Mouse (Mus musculus): ENCODE data around the gene Blvrb. TPM values are rescaled to one million over a fixed set of nuclear protein-coding genes. Genes with fewer than 3 reads are reported as not detected.
"Not testable (repeated sequence)": the region's sequence is repeated elsewhere in the genome, so short reads cannot be mapped to it uniquely, and the experiment has no call there.

The Blvrb gene
- total RNA-seq, 2 experiments from 2014 or later = 32.4 to 34.3 TPM

DNA sequence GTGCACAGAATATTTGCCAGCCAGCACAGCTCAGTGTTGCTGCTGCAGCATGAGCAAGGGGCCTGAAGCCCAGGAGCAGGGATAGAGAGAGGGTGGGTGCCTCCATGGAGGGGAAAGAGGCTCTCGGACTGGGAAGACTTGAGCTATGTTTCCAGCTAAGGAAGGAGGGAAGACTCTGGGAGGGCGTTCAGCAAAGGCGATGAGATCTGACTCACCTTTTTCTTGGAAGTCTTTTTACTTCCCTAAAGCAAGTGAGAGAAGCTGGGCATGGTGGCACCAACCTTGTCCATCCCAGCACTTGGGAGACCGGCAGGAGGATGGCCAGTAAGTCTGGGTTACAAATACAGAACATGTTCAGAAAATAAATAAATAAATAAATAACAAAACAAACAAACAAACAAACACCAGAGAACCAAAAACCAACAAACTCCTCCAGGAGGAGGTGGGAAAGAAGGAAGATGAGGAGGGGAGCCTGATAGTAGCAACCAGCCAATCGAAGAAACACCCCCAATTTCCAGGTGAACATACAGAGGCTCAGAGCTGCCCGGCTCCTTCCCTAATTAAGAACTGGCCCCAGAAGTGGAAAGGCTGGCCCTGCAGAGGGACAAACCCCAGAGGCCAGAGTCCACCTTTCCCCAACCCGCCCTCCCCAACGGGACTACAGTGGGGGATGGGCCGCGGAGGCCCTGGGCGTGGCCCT, 33.3 kb downstream of the Blvrb start:
- DNase-seq = no peak

DNA sequence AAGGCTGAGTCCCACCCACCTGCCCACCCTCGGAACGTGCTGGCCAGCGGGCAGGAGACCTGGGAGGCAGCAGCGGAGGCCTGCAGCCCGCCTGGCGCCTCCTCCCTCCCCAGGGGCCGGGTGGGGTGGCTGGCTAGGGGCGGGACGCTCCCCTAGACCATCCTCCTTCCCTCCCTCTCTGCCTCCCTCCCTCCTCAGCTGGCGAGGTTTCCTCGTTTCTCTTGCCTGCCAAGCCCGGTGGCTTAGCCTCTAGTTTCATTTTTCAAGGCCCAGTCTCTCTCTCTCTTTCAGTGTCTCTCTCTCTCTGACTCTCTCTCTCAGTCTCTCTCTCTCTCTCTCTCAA, 33.8 kb downstream of the Blvrb start:
- peak; percentile 91 to 96 for DNase-seq

DNA sequence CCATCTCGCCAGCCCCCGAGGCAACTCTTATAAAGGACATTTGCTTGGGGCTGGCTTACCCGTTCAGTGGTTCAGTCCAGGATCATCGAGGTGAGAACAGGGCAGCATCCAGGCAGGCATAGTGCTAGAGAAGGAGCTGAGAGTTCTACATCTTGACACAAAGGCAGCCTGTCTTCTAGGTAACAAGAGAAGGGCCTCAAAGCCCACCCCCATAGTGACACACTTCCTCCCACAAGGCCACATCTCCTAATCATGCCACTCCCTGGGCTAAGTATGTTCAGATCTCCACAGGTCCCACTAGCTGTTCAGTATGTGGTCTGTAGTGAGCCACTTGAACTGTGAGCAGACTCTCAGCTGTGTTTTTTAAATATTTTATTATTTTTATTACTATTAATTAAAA, 36.1 kb downstream of the Blvrb start:
- no peak for DNase-seq

DNA sequence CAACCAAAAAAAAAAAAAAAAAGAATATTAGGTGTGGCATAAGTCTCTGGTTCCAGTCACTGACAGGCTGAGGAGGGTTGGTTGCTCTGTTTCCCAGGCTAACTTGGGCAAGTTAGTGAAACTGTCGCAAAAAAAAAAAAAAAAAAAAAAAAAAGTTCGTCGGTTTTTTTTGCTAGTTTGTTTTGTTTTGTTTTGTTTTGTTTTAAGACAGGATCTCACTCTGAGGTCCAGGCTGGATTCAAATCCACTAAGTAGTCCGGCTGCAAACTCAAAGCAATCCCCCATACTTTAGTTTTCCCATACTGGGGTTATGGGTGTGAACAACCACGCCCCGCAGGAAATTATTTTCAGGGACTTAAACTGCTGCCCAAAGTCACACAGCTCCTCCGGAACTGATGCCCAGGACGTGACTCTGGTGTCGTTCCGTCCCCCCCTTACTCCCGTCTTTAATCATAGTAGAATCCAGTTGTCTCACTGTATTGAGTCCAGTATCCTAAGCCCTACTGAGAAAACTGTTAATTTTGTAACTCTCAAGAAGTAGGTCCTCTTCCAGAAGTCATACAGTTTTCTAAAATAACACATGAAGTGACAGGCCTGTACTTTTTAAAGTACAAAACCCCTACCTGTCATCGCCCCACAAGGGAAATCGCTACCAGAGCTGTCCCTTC, 38.5 kb downstream of the Blvrb start:
- peak in 1 of 2 experiments; percentile 68 for DNase-seq

DNA sequence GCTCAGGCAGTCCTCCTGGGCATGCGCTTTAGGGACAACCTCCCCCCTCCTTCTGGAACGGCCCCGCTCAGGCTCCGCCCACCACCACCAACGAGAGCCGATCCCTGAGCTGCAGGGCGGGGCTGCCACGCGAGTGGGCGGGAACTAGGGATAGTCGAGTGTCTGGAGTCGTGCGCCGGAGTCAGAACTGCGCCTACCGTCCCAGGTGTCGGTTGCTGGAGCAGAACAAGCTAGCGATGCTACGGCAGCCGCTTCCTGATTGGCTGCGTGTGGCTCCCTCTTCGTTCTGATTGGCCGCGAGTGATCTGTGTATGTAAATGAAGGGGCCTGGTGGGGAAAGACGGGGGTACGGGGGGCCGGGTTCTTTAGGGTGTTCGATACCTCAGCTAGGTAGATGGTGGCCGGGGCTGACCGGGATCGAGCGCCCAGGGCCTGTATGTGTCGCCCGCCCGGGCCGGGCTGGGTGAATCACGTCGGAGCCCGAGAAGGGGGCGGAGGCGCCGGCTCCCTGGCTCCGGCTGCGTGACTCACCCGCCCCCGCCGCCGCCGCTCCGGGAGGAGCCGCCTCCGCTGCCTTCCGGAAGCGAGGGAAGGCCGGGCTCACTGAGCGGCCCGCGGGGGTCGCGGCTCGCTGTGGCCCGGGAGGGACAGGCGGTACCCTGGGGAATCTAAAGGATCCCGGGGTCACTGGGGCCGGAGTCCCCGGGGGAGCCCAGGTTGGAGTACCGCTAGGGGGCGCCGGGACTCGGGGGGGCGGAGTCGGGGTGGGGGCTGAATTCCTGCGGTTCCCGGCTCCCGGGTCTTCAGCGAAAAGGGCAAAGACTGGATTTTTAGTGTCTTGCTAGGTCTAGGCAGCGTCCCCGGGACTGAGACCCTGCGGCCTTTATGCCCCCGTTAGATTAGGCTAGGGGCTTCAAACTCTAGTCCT, 39.3 kb downstream of the Blvrb start, which contains the start of gene Sertad1:
TSS of gene Sertad1 (plus strand) at position 141 of the 928 bp plus-strand sequence.
- DNase-seq = peak; percentile 100

DNA sequence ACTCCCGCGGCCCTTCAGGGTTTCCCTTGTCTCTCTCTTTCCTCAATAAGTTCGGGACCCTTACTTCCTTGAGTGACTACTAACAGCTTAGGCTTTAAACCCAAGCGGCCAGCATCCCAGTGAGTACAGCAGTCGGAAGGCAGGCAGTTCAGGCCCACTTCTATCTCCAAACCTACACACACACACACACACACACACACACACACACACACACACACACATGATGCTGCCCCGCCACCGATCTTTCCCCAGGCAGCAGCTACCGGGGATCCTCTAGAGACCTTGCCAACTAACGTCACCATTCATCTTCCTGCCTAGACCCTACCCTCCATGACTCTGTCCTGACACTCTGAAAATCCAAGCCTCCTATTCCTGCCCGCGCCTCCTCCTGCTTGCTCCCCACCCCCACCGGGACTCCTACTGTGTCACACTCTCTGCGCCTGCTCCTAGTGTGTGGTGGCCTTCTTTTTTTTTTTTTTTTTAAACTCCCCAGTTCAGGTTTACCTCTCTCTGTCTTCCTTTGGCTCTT, 40.0 kb downstream of the Blvrb start:
- DNase-seq = peak; percentile 69 to 71

DNA sequence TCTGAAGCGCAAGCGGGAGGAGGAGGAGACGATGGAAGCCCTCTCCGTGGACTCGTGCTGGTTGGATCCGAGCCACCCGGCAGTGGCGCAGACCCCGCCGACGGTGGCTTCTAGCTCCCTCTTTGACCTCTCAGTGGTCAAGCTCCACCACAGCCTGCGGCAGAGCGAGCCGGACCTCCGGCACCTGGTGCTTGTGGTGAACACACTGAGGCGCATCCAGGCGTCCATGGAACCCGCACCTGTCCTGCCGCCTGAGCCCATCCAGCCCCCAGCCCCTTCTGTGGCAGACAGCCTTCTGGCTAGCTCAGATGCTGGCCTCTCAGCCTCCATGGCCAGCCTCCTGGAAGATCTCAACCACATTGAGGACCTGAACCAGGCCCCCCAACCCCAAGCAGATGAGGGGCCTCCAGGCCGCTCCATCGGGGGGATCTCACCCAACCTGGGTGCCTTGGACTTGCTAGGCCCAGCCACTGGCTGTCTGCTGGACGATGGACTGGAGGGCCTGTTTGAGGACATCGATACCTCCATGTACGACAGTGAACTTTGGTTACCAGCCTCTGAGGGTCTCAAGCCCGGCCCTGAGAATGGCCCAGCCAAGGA, 41.6 kb downstream of the Blvrb start:
- DNase-seq = no peak

DNA sequence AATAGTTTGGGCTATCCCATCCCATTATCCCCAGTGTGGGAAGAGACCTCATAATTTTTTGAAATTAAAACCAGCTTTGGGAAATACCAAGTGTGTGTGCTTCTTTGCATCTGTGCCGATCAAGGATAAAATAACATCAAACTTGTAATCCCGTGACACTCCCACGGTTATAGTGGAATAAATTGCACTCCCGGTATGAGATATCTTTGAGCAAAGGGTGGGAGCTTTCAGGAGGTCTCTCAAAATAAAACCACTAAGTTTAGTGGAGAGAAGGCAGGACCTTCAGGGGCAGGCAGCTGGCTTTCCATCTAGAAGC, 42.4 kb downstream of the Blvrb start:
- no peak for DNase-seq

DNA sequence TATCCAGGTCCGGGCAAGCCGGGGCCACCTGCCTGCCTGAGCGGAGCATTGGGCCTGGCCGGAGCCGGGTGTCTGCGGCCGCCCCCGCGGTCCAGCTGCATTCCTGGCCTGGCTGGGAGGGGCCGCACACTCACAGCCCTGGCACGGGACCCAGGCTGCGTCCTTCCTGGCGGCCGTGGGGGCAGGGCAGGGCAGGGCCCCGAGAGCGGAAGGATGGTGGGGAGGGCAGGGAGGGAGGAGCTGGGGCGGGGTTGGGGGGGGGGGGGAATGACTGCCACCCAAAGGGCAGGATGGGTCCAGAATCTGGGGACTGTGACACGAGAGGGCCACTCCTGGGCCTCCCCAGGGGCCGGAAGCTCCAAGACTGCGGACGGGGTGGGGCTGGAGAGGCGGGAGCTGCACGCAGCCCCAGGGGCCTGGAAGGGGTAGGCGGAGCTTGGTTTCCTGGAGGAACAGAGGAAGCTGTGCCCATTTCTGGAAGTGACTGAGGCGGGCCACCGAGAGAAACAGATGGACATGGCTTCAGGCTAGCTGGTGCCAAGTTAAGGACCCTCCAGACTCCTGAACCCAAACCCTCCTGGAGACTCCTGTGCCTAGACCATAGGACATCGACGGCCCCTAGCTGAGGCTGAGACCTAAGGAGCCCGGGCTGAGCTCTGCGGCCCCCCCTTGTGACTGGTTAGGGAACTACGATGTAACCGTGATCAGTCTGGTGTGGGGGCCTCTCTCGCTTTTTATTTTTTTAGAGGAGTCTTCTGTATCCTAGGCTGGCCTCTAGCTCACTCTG, 43.0 kb downstream of the Blvrb start:
- peak; percentile 95 to 97 for DNase-seq

DNA sequence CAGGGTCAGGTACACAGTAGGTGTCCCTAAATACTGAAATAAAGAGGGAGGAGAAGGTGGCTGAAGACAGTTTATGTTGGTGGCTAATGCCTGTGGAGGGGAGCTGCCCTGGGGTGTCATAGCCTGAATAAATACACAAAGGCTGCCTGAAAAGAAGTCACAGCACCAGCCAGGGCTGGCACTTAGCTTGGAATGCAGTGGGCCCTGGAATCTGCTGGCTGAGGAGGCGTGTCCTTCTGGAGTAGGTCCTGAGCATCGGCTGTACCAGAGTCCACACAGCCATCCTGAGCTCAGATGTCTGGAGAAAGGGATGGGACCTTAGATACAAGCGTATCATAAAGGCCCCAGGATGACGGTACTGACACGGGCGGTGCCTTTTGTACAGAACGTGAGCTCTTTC, 44.1 kb downstream of the Blvrb start:
- no peak for DNase-seq

DNA sequence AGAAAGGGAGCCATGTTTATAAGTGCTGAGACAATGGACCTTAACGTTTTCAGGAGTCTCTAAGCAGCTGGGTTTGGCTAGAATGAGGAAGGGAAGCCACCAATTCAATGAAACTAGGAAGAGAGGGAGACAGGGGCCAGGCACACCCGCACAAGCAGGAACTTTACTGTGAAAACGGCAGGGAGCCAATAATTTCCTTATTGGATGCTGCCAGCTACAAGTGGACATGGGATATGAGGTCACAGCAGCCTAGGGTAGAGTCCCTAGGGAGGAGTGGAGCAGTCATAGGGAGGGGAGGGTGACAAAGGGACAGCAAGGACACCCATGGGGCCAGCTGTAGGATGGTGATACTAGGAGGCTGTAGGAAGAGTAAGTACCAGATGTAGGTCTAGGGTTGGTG, 45.2 kb downstream of the Blvrb start:
- DNase-seq = no peak

DNA sequence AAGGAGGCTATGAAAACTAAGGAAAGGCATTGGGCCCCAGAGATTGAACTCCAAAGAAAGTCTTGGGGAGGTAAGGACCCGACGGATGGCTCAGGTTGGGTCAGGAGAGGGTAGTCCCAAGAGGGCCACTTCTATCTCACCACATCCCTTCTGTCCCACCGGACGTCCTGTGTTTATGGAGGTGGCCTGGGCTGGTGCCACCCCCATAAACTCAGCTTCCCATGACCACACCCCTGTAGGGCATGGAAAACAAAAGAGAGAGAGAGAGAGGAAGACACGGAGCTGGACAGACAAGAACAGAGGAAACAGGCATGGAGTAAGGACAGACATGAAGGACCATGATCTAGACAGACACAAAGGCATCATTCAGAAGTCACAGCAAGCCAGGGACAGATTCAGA, 45.7 kb downstream of the Blvrb start:
- no peak for DNase-seq

DNA sequence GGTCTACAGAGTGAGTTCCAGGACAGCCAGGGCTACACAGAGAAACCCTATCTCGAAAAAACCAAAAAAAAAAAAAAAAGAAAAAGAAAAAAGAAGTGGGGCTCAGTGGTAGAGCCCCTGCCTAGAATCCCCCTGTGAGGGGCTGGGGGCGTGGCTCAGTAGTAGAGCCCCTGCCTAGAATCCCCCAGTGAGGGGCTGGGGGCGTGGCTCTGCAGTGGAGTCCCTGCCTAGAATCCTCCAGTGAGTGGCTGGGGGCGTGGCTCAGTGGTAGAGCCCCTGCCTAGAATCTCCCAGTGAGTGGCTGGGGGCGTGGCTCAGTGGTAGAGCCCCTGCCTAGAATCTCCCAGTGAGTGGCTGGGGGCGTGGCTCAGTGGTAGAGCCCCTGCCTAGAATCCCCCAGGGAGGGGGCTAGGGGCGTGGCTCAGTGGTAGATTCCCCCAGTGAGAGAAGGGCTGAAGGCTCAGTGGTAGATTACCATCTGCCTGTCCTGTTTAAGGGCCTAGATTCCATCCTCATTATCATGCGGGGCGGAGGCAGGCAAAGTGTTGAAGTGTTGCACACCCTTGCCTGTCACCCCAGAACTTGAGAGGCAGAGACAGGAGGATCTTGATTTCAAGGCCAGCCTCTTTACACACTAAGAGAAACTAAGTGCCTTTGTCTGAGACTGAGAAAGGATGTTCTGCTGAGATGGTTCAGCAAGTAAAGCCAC, 47.0 kb downstream of the Blvrb start:
- DNase-seq = not testable (repeated sequence)

DNA sequence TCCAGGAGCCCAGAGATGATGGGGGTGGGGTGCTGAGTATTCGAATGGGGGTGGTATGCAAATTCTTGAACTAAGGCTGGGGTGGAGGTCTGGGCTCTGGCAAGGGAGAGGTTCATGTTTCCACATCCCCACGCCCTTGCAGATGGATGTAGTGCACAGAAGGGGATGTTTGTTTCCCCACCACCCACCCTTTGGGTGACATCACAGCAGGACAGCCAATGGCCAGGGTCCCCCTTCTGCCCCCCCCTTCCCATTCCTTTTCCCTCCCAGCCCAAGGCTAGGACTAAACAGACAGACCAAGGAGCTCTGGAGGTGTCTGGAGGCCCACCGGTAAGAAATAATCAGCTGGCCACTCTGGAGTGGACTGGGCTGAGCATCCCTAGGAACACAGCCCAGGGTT, 51.3 kb downstream of the Blvrb start, which contains the start of gene Prx:
TSS of gene Prx (plus strand) at position 289 of the 400 bp plus-strand sequence.
- no peak for DNase-seq

DNA sequence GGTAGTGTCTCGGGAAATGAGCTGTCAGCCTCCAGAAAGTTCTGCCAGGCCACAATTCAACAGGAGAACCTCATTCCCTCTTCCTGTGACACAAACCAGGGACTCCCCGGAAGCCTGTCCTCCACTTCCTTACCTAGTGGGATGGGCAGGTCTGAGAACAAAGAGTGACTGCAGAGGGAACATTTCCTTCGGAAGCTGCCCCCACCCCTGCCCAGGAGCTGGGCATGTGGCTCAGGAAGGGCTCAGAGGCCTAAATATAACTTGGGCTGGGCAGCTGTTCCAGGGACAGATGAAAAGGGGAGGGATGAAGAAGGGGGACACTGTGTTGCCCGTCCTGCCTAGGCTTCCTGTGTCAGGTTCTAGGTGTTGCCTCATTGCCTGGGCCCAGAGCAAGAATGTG, 53.8 kb downstream of the Blvrb start:
- DNase-seq = peak; percentile 61 to 80

DNA sequence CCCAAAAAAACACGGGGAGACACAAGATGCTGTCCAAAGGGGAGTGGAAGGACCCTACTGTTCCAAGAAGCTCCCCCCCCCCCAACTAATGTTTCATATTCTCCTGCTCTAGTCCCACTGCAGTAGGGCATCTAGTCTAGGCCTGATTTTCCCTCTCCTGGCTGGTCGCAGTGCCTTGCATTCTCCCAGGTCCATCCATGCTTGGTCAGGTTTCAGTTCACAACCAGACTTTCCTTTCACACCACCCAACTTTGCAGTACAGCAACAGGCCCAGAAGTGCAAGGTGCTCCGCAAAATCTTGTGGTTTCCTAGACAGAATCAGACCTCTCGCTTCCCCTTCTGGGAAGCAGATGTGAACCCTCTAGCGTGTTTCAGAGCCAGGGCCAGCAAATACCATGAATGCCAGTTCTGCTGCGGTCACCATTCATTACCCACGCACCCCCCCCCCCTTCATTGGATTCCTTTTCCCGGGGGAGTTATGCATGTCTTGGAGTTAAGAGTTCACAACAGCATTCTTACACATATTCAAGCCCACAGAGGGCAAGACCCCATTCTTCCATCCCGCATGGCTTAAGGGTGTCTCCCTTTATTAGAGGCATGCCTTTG, 59.1 kb downstream of the Blvrb start:
- DNase-seq = no peak

DNA sequence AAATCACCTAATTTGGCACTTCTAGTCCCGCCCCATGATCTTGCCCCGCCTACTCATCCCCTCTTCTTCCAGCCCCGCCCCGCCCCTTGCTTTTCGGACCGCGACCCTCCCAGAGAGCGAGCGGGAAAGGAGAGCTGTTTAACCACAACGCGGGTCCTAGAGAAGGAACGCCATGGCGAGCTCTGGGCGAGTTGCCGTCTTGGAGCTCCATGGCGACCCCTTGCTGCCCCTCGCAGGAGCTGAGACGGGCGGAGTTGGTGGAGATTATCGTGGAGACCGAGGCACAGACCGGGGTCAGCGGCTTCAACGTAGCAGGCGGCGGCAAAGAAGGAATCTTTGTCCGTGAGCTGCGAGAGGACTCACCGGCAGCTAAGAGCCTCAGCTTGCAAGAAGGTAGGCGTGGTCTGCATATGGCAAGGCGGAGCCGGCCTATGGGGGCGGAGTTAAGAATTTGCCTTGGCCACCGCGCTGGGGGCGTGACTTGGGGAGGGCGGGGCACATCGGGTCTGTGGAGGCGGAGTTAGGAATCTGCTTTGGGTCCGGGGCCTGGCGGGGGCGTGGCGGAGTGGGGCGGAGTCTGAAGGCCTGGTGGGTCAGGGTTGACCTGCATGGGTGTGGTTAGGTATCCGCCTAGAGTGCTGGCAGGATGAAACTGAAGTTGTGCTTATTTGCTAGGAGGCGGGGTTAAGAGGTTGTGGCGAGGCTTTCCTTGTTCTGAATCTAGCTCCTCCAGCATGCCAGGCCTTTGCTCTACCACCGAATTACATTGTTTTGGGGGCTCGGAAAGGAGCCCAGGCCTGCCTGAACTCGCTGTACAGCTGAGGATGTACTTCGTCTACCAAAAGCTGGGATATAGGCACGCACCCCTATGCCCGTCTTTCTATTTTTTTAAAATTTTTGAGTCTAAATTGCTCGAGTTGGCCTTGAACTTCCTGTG, 60.2 kb downstream of the Blvrb start:
- DNase-seq = peak; percentile 97 to 99

DNA sequence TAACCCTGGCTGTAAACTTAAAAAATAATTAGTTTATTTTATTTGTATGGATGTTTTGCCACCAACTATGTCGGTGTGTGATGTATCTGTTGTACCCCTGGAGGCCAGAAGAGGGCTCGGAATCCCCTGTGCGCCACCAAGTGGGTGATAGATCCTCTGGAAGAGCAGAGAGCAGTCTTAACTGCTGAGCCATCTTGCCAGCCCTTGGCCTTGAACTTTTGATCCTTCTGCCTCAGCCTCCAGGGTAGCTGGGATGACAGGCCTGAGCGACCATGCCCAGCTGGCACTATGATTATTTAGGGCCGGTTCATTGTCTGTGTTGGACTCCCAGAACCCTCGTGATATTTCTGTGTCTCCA, 60.8 kb downstream of the Blvrb start:
- DNase-seq = peak; percentile 68 to 74

DNA sequence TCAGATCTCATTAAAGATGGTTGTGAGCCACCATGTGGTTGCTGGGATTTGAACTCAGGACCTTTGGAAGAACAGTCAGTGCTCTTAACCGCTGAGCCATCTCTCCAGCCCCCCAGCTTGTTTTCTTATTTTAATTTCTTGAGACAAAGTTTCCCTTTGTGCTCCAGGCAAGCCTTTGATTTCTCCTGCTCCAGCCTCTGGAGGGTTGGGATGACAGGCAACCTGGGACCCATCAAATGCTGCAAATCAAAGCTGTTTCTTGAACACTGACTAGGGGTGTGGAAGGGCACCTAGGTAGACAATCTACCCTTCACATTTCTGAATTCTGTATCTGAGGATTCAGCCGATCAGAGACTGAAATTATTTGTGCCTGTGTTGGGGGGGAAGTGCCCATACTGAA, 63.0 kb downstream of the Blvrb start:
- DNase-seq = no peak
